Mouse (Mus musculus) liver, embryonic 12.5 days (tissue): ENCODE measurements around the gene Aadacl3. TPM values are rescaled to one million over a fixed set of nuclear protein-coding genes. Genes with fewer than 3 reads are reported as not detected.

Experiments used
- ATAC-seq: fragments of 200-750 bp; cut with Nextera tagmentation; 2 replicates; pipeline ENCODE4 v1.8.0; 2017; ENCODE audit warnings: moderate number of reproducible peaks, mild to moderate bottlenecking, moderate library complexity
- H3K27ac ChIP-seq: fragments of 300-500 bp; sonication (generic); 2 replicates; pipeline ENCODE4 v1.5.1; 2016; ENCODE audit warnings: mild to moderate bottlenecking
- H3K27me3 ChIP-seq: fragments of 300-500 bp; sonication (generic); replicated peaks from 2 replicates; pipeline ENCODE4 v1.6.1; 2016; ENCODE audit warnings: mild to moderate bottlenecking, moderate library complexity
- H3K36me3 ChIP-seq: fragments of 300-500 bp; sonication (generic); 2 replicates; pipeline ENCODE4 v1.6.1; 2016; ENCODE audit warnings: mild to moderate bottlenecking, moderate library complexity
- H3K4me1 ChIP-seq: fragments of 300-500 bp; sonication (generic); 2 replicates; pipeline ENCODE4 v1.6.1; 2016
- H3K4me2 ChIP-seq: fragments of 300-500 bp; sonication (generic); 2 replicates; pipeline ENCODE4 v1.6.1; 2016; ENCODE audit warnings: mild to moderate bottlenecking, moderate library complexity
- H3K4me3 ChIP-seq: fragments of 300-500 bp; sonication (generic); 2 replicates; pipeline ENCODE4 v1.5.1; 2016; ENCODE audit warnings: mild to moderate bottlenecking, moderate library complexity
- H3K9ac ChIP-seq: fragments of 300-500 bp; sonication (generic); 2 replicates; pipeline ENCODE4 v1.6.1; 2016; ENCODE audit warnings: mild to moderate bottlenecking, moderate library complexity
- H3K9me3 ChIP-seq: fragments of 300-500 bp; sonication (generic); replicated peaks from 2 replicates; pipeline ENCODE4 v1.6.1; 2016; ENCODE audit warnings: mild to moderate bottlenecking, moderate library complexity
- WGBS: fragments of 180-500 bp; shearing (Covaris S2); methylation state at CpG from one replicate; pipeline ENCODE4 v1.1.7; 2016; ENCODE audit not compliant: insufficient replicate concordance; 5-methylcytosine and 5-hydroxymethylcytosine counted together
- polyA plus RNA-seq: library from polyadenylated mRNA; unstranded; fragments of >200 nt; fragmentation: Nextera tagmentation; extraction: Ambion mirVana; gene quantifications from 2 replicates; pipeline ENCODE4 v1.2.1, GENCODE M21; 2016

The Aadacl3 gene
- polyA plus RNA-seq, result not detected in 2 replicates

- H3K4me1 ChIP-seq, result no peaks in the 10 kb centered on the region
- H3K4me2 ChIP-seq, result no peak within 1 kb of the TSS
These were observed at the start of gene Aadacl3 for GRCm38 (mm10) chr4:144463656-144464055. Aadacl3 (minus strand) TSS chr4:144463756.

GRCm38 (mm10) chr4:144506518-144506917 lies 43.0 kb upstream of the Aadacl3 start:
- ATAC-seq, result no peak
- H3K4me2 ChIP-seq, result no peak overlapping the region
- 46% methylated on average over 1 of the region's 1 CpGs for WGBS
- H3K27me3 ChIP-seq, result no peaks in the 10 kb centered on the region
- H3K9ac ChIP-seq, result no peak overlapping the region
- no peak overlapping the region for H3K27ac ChIP-seq
- H3K4me3 ChIP-seq, result no peak overlapping the region
- peaks cover 8% of the 10 kb centered on the region; the same call in 1 of the 2 replicates for H3K9me3 ChIP-seq
- no peaks in the 10 kb centered on the region for H3K36me3 ChIP-seq
- no peaks in the 10 kb centered on the region for H3K4me1 ChIP-seq

More at GRCm38 (mm10) chr4:144463656-144464055, at the start of gene Aadacl3:
- no peak within 1 kb of the TSS for H3K9ac ChIP-seq
- H3K4me3 ChIP-seq, result no peak within 1 kb of the TSS
- no peaks in the 10 kb centered on the region for H3K36me3 ChIP-seq
- ATAC-seq, result no peak
- H3K27me3 ChIP-seq, result no peaks in the 10 kb centered on the region
- H3K27ac ChIP-seq, result no peak within 1 kb of the TSS
- WGBS, result 40% methylated on average over 3 of the region's 3 CpGs
- H3K9me3 ChIP-seq, result 0 out of 2 replicates have a peak, but pooled peaks cover 10% of the 10 kb centered on the region

- ATAC-seq, result no peak
- Histone ChIP-seq H3K36me3 (no peaks in the 10 kb centered on the region), H3K4me1 (no peaks in the 10 kb centered on the region), H3K4me3 (no peak overlapping the region), H3K9ac (no peak overlapping the region), H3K27me3 (no peaks in the 10 kb centered on the region), H3K4me2 (no peak overlapping the region), H3K27ac (no peak overlapping the region), H3K9me3 (0 out of 2 replicates have a peak, but pooled peaks cover 10% of the 10 kb centered on the region)
These were observed 29.8 kb upstream of the Aadacl3 start for GRCm38 (mm10) chr4:144493331-144493730.

- 17% methylated on average over 1 of the region's 1 CpGs for WGBS
- Histone ChIP-seq H3K36me3 (no peaks in the 10 kb centered on the region), H3K4me1 (no peaks in the 10 kb centered on the region), H3K9ac (no peak overlapping the region), H3K27ac (no peak overlapping the region), H3K4me3 (no peak overlapping the region), H3K27me3 (no peaks in the 10 kb centered on the region), H3K4me2 (no peak overlapping the region), H3K9me3 (0 out of 2 replicates have a peak, but pooled peaks cover 10% of the 10 kb centered on the region)
- ATAC-seq, result no peak
These were observed 4.5 kb upstream of the Aadacl3 start for GRCm38 (mm10) chr4:144468091-144468490.

GRCm38 (mm10) chr4:144465206-144465605 lies 1.6 kb upstream of the Aadacl3 start:
- H3K27me3 ChIP-seq, result no peaks in the 10 kb centered on the region
- H3K9me3 ChIP-seq, result 0 out of 2 replicates have a peak, but pooled peaks cover 10% of the 10 kb centered on the region
- H3K36me3 ChIP-seq, result no peaks in the 10 kb centered on the region
- WGBS, result 55% methylated on average over 2 of the region's 2 CpGs
- no peak overlapping the region for H3K4me3 ChIP-seq
- H3K27ac ChIP-seq, result no peak overlapping the region
- no peaks in the 10 kb centered on the region for H3K4me1 ChIP-seq
- no peak overlapping the region for H3K9ac ChIP-seq
- H3K4me2 ChIP-seq, result no peak overlapping the region
- ATAC-seq, result no peak

- Histone ChIP-seq H3K9ac (no peak within 1 kb of the TSS), H3K4me1 (no peaks in the 10 kb centered on the region), H3K4me2 (no peak within 1 kb of the TSS), H3K27ac (no peak within 1 kb of the TSS), H3K27me3 (no peaks in the 10 kb centered on the region), H3K4me3 (no peak within 1 kb of the TSS), H3K9me3 (0 out of 2 replicates have a peak, but pooled peaks cover 13% of the 10 kb centered on the region), H3K36me3 (no peaks in the 10 kb centered on the region)
- WGBS, result 42% methylated on average over 2 of the region's 2 CpGs
- no peak for ATAC-seq
These were observed 10.3 kb downstream of the Aadacl3 start, which contains the start of gene Gm9944 for GRCm38 (mm10) chr4:144453217-144453616. Gm9944 (minus strand) TSS chr4:144453317.

GRCm38 (mm10) chr4:144448546-144448945 lies 15.0 kb downstream of the Aadacl3 start:
- H3K9ac ChIP-seq, result no peak overlapping the region
- 47% methylated on average over 2 of the region's 2 CpGs for WGBS
- no peaks in the 10 kb centered on the region for H3K36me3 ChIP-seq
- no peak overlapping the region for H3K4me3 ChIP-seq
- no peaks in the 10 kb centered on the region for H3K9me3 ChIP-seq
- no peaks in the 10 kb centered on the region for H3K4me1 ChIP-seq
- no peak overlapping the region for H3K4me2 ChIP-seq
- H3K27me3 ChIP-seq, result no peaks in the 10 kb centered on the region
- H3K27ac ChIP-seq, result no peak overlapping the region
- ATAC-seq, result no peak

GRCm38 (mm10) chr4:144441582-144441981 lies 22.0 kb downstream of the Aadacl3 start:
- ATAC-seq, result no peak
- 70% methylated on average over 1 of the region's 1 CpGs for WGBS
- no peaks in the 10 kb centered on the region for H3K27me3 ChIP-seq

GRCm38 (mm10) chr4:144441095-144441494 lies 22.5 kb downstream of the Aadacl3 start:
- H3K4me1 ChIP-seq, result no peaks in the 10 kb centered on the region
- no peaks in the 10 kb centered on the region for H3K36me3 ChIP-seq
- H3K27ac ChIP-seq, result no peak overlapping the region
- H3K9ac ChIP-seq, result no peak overlapping the region
- peaks cover 6% of the 10 kb centered on the region; the same call in 1 of the 2 replicates for H3K9me3 ChIP-seq
- WGBS, result 50% methylated on average over 4 of the region's 4 CpGs
- H3K27me3 ChIP-seq, result no peaks in the 10 kb centered on the region
- H3K4me2 ChIP-seq, result no peak overlapping the region
- ATAC-seq, result no peak
- H3K4me3 ChIP-seq, result no peak overlapping the region

More at GRCm38 (mm10) chr4:144441582-144441981, 22.0 kb downstream of the Aadacl3 start:
- H3K27ac ChIP-seq, result no peak overlapping the region
- H3K9ac ChIP-seq, result no peak overlapping the region
- H3K4me3 ChIP-seq, result no peak overlapping the region
- no peaks in the 10 kb centered on the region for H3K36me3 ChIP-seq
- no peaks in the 10 kb centered on the region for H3K4me1 ChIP-seq
- H3K4me2 ChIP-seq, result no peak overlapping the region
- peaks cover 6% of the 10 kb centered on the region; the same call in 1 of the 2 replicates for H3K9me3 ChIP-seq

GRCm38 (mm10) chr4:144438672-144439071 lies 24.9 kb downstream of the Aadacl3 start, which contains the start of gene 1700012P22Rik:
1700012P22Rik (minus strand) TSS chr4:144438772.
- Histone ChIP-seq H3K27me3 (no peaks in the 10 kb centered on the region), H3K36me3 (no peaks in the 10 kb centered on the region), H3K4me3 (no peak within 1 kb of the TSS), H3K27ac (no peak within 1 kb of the TSS), H3K9me3 (peaks cover 6% of the 10 kb centered on the region; the same call in 1 of the 2 replicates), H3K4me2 (no peak within 1 kb of the TSS), H3K4me1 (no peaks in the 10 kb centered on the region), H3K9ac (no peak within 1 kb of the TSS)
- no peak for ATAC-seq

- Histone ChIP-seq H3K4me1 (no peaks in the 10 kb centered on the region), H3K4me2 (no peak overlapping the region), H3K9ac (no peak overlapping the region), H3K9me3 (no peaks in the 10 kb centered on the region), H3K27me3 (no peaks in the 10 kb centered on the region), H3K36me3 (no peaks in the 10 kb centered on the region), H3K4me3 (no peak overlapping the region), H3K27ac (no peak overlapping the region)
- ATAC-seq, result no peak
- 75% methylated on average over 5 of the region's 5 CpGs for WGBS
These were observed 30.3 kb downstream of the Aadacl3 start for GRCm38 (mm10) chr4:144433216-144433615.

GRCm38 (mm10) chr4:144430723-144431122 lies 32.8 kb downstream of the Aadacl3 start:
- Histone ChIP-seq H3K4me3 (no peak overlapping the region), H3K4me1 (no peaks in the 10 kb centered on the region), H3K27ac (no peak overlapping the region), H3K27me3 (no peaks in the 10 kb centered on the region), H3K4me2 (no peak overlapping the region), H3K9ac (no peak overlapping the region), H3K36me3 (no peaks in the 10 kb centered on the region), H3K9me3 (no peaks in the 10 kb centered on the region)
- ATAC-seq, result no peak
- 55% methylated on average over 2 of the region's 2 CpGs for WGBS

GRCm38 (mm10) chr4:144428868-144429267 lies 34.7 kb downstream of the Aadacl3 start:
- Histone ChIP-seq H3K4me3 (no peak overlapping the region), H3K4me1 (no peaks in the 10 kb centered on the region), H3K27ac (no peak overlapping the region), H3K36me3 (no peaks in the 10 kb centered on the region), H3K9ac (no peak overlapping the region), H3K4me2 (no peak overlapping the region), H3K9me3 (no peaks in the 10 kb centered on the region), H3K27me3 (no peaks in the 10 kb centered on the region)
- WGBS, result 25% methylated on average over 3 of the region's 3 CpGs
- no peak for ATAC-seq
